Mouse (Mus musculus): ENCODE results near the gene Gpr37l1.
A peak's percentile ranks its signal among the peaks of the same experiment; 100 is the strongest.

Gpr37l1 gene

GRCm38 (mm10) chr1:135181880-135182623 lies 14.6 kb upstream of the Gpr37l1 start:
- no peak for DNase-seq (ENCODE audit: low spot score in 2 of 2)

- DNase-seq (ENCODE audit: low spot score in 2 of 2): no peak
These were observed 13.8 kb upstream of the Gpr37l1 start for GRCm38 (mm10) chr1:135181275-135181674.

- DNase-seq (ENCODE audit: low spot score in 2 of 2): no peak
These were observed 13.3 kb upstream of the Gpr37l1 start for GRCm38 (mm10) chr1:135180830-135181229.

- DNase-seq (ENCODE audit: low spot score in 2 of 2): no peak
These were observed 11.4 kb upstream of the Gpr37l1 start for GRCm38 (mm10) chr1:135178863-135179262.

- DNase-seq (ENCODE audit: low spot score in 2 of 2): no peak
These were observed 10.2 kb upstream of the Gpr37l1 start for GRCm38 (mm10) chr1:135177724-135178123.

- DNase-seq (ENCODE audit: low spot score in 2 of 2): no peak
These were observed 7.7 kb upstream of the Gpr37l1 start for GRCm38 (mm10) chr1:135175176-135175575.

- no peak for DNase-seq (ENCODE audit: low spot score in 2 of 2)
These were observed 5.8 kb upstream of the Gpr37l1 start for GRCm38 (mm10) chr1:135173311-135173710.

- DNase-seq (ENCODE audit: low spot score in 2 of 2): peak in 1 of 2 experiments; percentile 65
These were observed 4.5 kb upstream of the Gpr37l1 start for GRCm38 (mm10) chr1:135171984-135172383.

GRCm38 (mm10) chr1:135171202-135171601 lies 3.7 kb upstream of the Gpr37l1 start:
- DNase-seq (ENCODE audit: low spot score in 2 of 2): no peak

GRCm38 (mm10) chr1:135170299-135170698 lies 2.8 kb upstream of the Gpr37l1 start:
- no peak for DNase-seq (ENCODE audit: low spot score in 2 of 2)

- peak; percentile 34 to 35 for DNase-seq (ENCODE audit: low spot score in 2 of 2)
These were observed 2.2 kb upstream of the Gpr37l1 start for GRCm38 (mm10) chr1:135169556-135170224.

- no peak for DNase-seq (ENCODE audit: low spot score in 2 of 2)
These were observed 1.1 kb upstream of the Gpr37l1 start for GRCm38 (mm10) chr1:135168453-135169200.

GRCm38 (mm10) chr1:135162720-135163119 lies 4.8 kb downstream of the Gpr37l1 start:
- no peak for DNase-seq (ENCODE audit: low spot score in 2 of 2)

GRCm38 (mm10) chr1:135160411-135161050 lies 7.0 kb downstream of the Gpr37l1 start:
- DNase-seq (ENCODE audit: low spot score in 2 of 2): no peak

- no peak for DNase-seq (ENCODE audit: low spot score in 2 of 2)
These were observed 7.8 kb downstream of the Gpr37l1 start for GRCm38 (mm10) chr1:135159556-135160123.

GRCm38 (mm10) chr1:135159074-135159473 lies 8.4 kb downstream of the Gpr37l1 start:
- no peak for DNase-seq (ENCODE audit: low spot score in 2 of 2)

GRCm38 (mm10) chr1:135158633-135159032 lies 8.8 kb downstream of the Gpr37l1 start:
- no peak for DNase-seq (ENCODE audit: low spot score in 2 of 2)

- peak; percentile 56 to 71 for DNase-seq (ENCODE audit: low spot score in 2 of 2)
These were observed 11.2 kb downstream of the Gpr37l1 start for GRCm38 (mm10) chr1:135156300-135156699.

GRCm38 (mm10) chr1:135154411-135154959 lies 13.0 kb downstream of the Gpr37l1 start:
- DNase-seq (ENCODE audit: low spot score in 2 of 2): peak; percentile 72 to 80

- DNase-seq (ENCODE audit: low spot score in 2 of 2): no peak
These were observed 13.5 kb downstream of the Gpr37l1 start for GRCm38 (mm10) chr1:135154011-135154410.

GRCm38 (mm10) chr1:135148996-135149395 lies 18.5 kb downstream of the Gpr37l1 start:
- DNase-seq (ENCODE audit: low spot score in 2 of 2): no peak

Data from heart, adult 9 months (tissue).